24 mouse cellular contexts compared by ENCODE assay signal in the genomic region with DNA sequence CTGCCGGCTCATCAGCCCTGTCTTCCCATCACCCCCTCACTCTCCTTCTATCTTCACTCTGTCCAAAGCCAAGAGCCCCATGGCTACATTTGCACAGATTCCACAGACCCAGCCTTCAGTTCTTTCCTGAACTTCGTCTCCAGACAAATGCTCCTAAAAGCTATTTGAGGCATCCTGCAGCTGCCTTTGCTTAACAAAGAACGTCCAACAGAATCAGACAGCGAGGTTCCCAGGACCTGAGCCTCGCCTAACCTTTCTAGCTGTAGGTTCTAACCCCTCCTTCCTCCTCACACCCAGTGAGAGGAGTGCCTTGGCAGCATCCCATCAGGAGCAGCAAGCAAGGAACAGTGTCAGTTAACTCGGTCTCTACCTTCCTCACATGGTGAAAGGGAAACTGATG.
A peak's percentile ranks its signal among the peaks of the same experiment; 100 is the strongest.
DNase-seq lines count a peak whose midpoint lies in the region; ATAC-seq lines count a peak whose summit lies in the region.
"Had no signal": no experiment of that assay in that cellular context is flagged by ENCODE, and none has a peak within 500 bp of the region (broad histone marks: within the 10 kb centered on the region; RNA-seq: fewer than 3 reads in every experiment).

No protein-coding gene starts in this region.

- no peak overlapping the region for H3K4me2 ChIP-seq in hindbrain, embryonic 11.5 days (replicated peaks; ENCODE audit: low read depth, low read length)
- H3K4me2 ChIP-seq in midbrain, embryonic 14.5 days (ENCODE audit: low read length) = no peak overlapping the region
- no peak overlapping the region for H3K4me2 ChIP-seq in midbrain, embryonic 11.5 days
- H3K4me2 ChIP-seq: embryonic facial prominence, embryonic 12.5 days; embryonic facial prominence, embryonic 15.5 days; forebrain, embryonic 12.5 days; forebrain, embryonic 15.5 days; heart, embryonic 13.5 days; hindbrain, embryonic 15.5 days had no signal

- H3K36me3 ChIP-seq in hindbrain, embryonic 10.5 days = peaks cover 6% of the 10 kb centered on the region
- H3K36me3 ChIP-seq in hindbrain, embryonic 11.5 days (ENCODE audit: control insufficient read depth, insufficient read depth, low read length) = no peaks in the 10 kb centered on the region
- no peaks in the 10 kb centered on the region for H3K36me3 ChIP-seq in midbrain, embryonic 14.5 days (ENCODE audit: control insufficient read depth, insufficient read depth, low read length)
- H3K36me3 ChIP-seq in midbrain, embryonic 11.5 days (ENCODE audit: control insufficient read depth, insufficient read depth, low read length) = no peaks in the 10 kb centered on the region
- H3K36me3 ChIP-seq: embryonic facial prominence, embryonic 12.5 days; embryonic facial prominence, embryonic 15.5 days; forebrain, embryonic 12.5 days; forebrain, embryonic 15.5 days; heart, embryonic 10.5 days; heart, embryonic 13.5 days; hindbrain, embryonic 15.5 days had no signal

- H3K9me3 ChIP-seq in hindbrain, embryonic 10.5 days = no peaks in the 10 kb centered on the region
- no peaks in the 10 kb centered on the region for H3K9me3 ChIP-seq in hindbrain, embryonic 11.5 days (ENCODE audit: control insufficient read depth, low read length)
- H3K9me3 ChIP-seq in midbrain, embryonic 14.5 days (ENCODE audit: control insufficient read depth, low read length) = no peaks in the 10 kb centered on the region
- H3K9me3 ChIP-seq in midbrain, embryonic 11.5 days (ENCODE audit: control insufficient read depth, low read length) = no peaks in the 10 kb centered on the region
- H3K9me3 ChIP-seq: embryonic facial prominence, embryonic 12.5 days; embryonic facial prominence, embryonic 15.5 days; forebrain, embryonic 12.5 days; forebrain, embryonic 15.5 days; heart, embryonic 10.5 days; heart, embryonic 13.5 days; hindbrain, embryonic 15.5 days had no signal

- no peak overlapping the region for H3K4me3 ChIP-seq in hindbrain, embryonic 10.5 days
- H3K4me3 ChIP-seq in hindbrain, embryonic 11.5 days (ENCODE audit: low read depth, low read length) = no peak overlapping the region
- H3K4me3 ChIP-seq in midbrain, embryonic 14.5 days (replicated peaks; ENCODE audit: low read depth, low read length) = no peak overlapping the region
- no peak overlapping the region for H3K4me3 ChIP-seq in midbrain, embryonic 11.5 days (ENCODE audit: low read depth, low read length)
- H3K4me3 ChIP-seq: embryonic facial prominence, embryonic 12.5 days; embryonic facial prominence, embryonic 15.5 days; forebrain, embryonic 12.5 days; forebrain, embryonic 15.5 days; heart, adult 2 months; heart, embryonic 10.5 days; heart, embryonic 13.5 days; hindbrain, embryonic 15.5 days had no signal

- no peak overlapping the region for H3K9ac ChIP-seq in hindbrain, embryonic 11.5 days (ENCODE audit: low read depth, low read length)
- no peak overlapping the region for H3K9ac ChIP-seq in midbrain, embryonic 14.5 days (replicated peaks; ENCODE audit: low read length)
- no peak overlapping the region for H3K9ac ChIP-seq in midbrain, embryonic 11.5 days (ENCODE audit: low read length)
- H3K9ac ChIP-seq: embryonic facial prominence, embryonic 12.5 days; embryonic facial prominence, embryonic 15.5 days; forebrain, embryonic 12.5 days; forebrain, embryonic 15.5 days; heart, embryonic 13.5 days; hindbrain, embryonic 15.5 days had no signal

- H3K4me1 ChIP-seq in hindbrain, embryonic 10.5 days (replicated peaks) = peaks cover 13% of the 10 kb centered on the region
- no peaks in the 10 kb centered on the region for H3K4me1 ChIP-seq in hindbrain, embryonic 11.5 days (replicated peaks; ENCODE audit: control insufficient read depth, insufficient read depth, low read length)
- H3K4me1 ChIP-seq in midbrain, embryonic 14.5 days (ENCODE audit: control insufficient read depth, insufficient read depth, low read length) = 0 out of 2 replicates have a peak, but pooled peaks cover 4% of the 10 kb centered on the region
- no peaks in the 10 kb centered on the region for H3K4me1 ChIP-seq in midbrain, embryonic 11.5 days (ENCODE audit: control insufficient read depth, insufficient read depth, low read length)

- no peak for ATAC-seq in hindbrain, embryonic 11.5 days (ENCODE audit: low FRiP score)
- ATAC-seq in midbrain, embryonic 14.5 days (ENCODE audit: low FRiP score, low TSS enrichment) = no peak
- no peak for ATAC-seq in midbrain, embryonic 11.5 days (ENCODE audit: low FRiP score)
- ATAC-seq: forebrain, embryonic 15.5 days; intestine, postnatal 0 days had no signal

- H3K27ac ChIP-seq in hindbrain, embryonic 10.5 days = 0 out of 2 replicates have a peak overlapping the region, but pooled peaks have one; percentile 9
- no peak overlapping the region for H3K27ac ChIP-seq in hindbrain, embryonic 11.5 days (ENCODE audit: low read depth, low read length)
- H3K27ac ChIP-seq in midbrain, embryonic 14.5 days (replicated peaks; ENCODE audit: low read depth, low read length) = 0 out of 2 replicates have a peak overlapping the region, but pooled peaks have one; percentile 45
- no peak overlapping the region for H3K27ac ChIP-seq in midbrain, embryonic 11.5 days (ENCODE audit: low read depth, low read length)
- H3K27ac ChIP-seq: embryonic facial prominence, embryonic 12.5 days; embryonic facial prominence, embryonic 15.5 days; forebrain, embryonic 12.5 days; forebrain, embryonic 15.5 days; heart, adult 2 months; heart, embryonic 10.5 days; heart, embryonic 13.5 days; hindbrain, embryonic 15.5 days had no signal

- H3K27me3 ChIP-seq in hindbrain, embryonic 10.5 days (ENCODE audit: insufficient read depth, poor library complexity, severe bottlenecking) = no peaks in the 10 kb centered on the region
- no peaks in the 10 kb centered on the region for H3K27me3 ChIP-seq in hindbrain, embryonic 11.5 days (ENCODE audit: control insufficient read depth, insufficient read depth, low read length)
- no peaks in the 10 kb centered on the region for H3K27me3 ChIP-seq in midbrain, embryonic 14.5 days (ENCODE audit: control insufficient read depth, insufficient read depth, low read length)
- no peaks in the 10 kb centered on the region for H3K27me3 ChIP-seq in midbrain, embryonic 11.5 days (ENCODE audit: control insufficient read depth, insufficient read depth, low read length)
- H3K27me3 ChIP-seq: CH12.LX; embryonic facial prominence, embryonic 12.5 days; embryonic facial prominence, embryonic 15.5 days; forebrain, embryonic 12.5 days; forebrain, embryonic 15.5 days; heart, embryonic 13.5 days; hindbrain, embryonic 15.5 days had no signal

- no peak for DNase-seq in hindbrain, embryonic 10.5 days (ENCODE audit: low spot score)
- DNase-seq in hindbrain, embryonic 11.5 days (ENCODE audit: low spot score) = no peak
- no peak for DNase-seq in midbrain, embryonic 14.5 days
- DNase-seq in midbrain, embryonic 11.5 days (ENCODE audit: low spot score, missing footprints) = no peak
- peak; percentile 77 for DNase-seq in R1 (ENCODE audit: low read depth, low spot score)
- no peak for DNase-seq in cerebellum, adult 18-20 months
- DNase-seq: adrenal gland, postnatal 10 days; adrenal gland, postnatal 36 days; B cell, adult 2 months; cerebellum, adult 9-11 months; gastrocnemius, postnatal 10 days; gastrocnemius, postnatal 36 days; heart, adult 2 months; heart, postnatal 14 days; heart, postnatal 4 days had no signal

- 54% methylated on average over 6 of the region's 6 CpGs for WGBS in hindbrain, embryonic 10.5 days
- WGBS in hindbrain, embryonic 11.5 days = 59% methylated on average over 6 of the region's 6 CpGs
- 58% methylated on average over 6 of the region's 6 CpGs for WGBS in midbrain, embryonic 14.5 days
- WGBS in midbrain, embryonic 11.5 days = 56% methylated on average over 6 of the region's 6 CpGs

Comparison
In these comparisons a context has a peak if more than half of its experiments do, and no peak if none do; other contexts are left out.
1. H3K27ac ChIP-seq: peak in hindbrain, embryonic 10.5 days (single experiment) and midbrain, embryonic 14.5 days (single experiment); none in hindbrain, embryonic 11.5 days (single experiment) and midbrain, embryonic 11.5 days (single experiment).